In the genomic region with DNA sequence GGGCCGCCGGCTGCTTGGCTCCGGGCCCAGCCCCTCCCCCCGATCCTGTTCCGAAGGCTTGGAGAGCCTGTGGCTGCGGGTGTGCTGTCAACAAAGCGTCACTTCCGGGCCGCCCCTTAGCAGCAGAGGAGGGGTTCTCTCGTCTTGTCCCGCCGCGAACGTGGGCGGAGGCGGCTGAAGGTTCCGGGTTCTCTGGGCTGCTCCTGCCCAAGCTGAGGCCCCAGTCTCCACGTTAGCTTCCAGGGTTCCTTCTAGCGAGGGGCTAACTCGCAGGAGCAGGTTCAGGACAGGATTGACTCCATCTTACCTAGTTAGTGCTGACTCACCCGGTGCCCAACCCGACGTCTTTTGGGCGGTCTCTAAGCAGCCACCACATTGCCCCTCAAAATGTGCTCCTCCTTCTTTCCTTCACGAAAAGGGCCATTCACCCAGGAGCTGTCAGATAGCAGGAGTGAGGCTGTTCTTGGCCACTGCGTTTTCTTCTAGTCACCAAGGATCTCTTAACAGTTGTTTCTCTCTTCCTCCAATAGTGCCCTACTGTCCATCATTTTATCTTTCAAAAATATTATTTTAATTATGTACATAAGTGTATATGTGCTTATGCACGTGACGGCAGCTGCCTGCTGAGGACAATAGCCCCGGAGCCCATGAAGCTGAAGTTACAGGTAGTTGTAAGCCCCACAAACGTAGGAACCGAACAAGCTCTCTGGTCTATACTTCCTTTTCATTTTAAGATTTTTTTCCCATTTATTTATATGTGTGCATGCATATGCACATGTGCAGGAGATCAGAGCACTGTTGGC, we compare ENCODE assay signal across 8 mouse cellular contexts. TPM values are rescaled to one million over a fixed set of nuclear protein-coding genes. Genes with fewer than 3 reads are reported as not detected.
DNase-seq lines count a peak whose midpoint lies in the region; ATAC-seq and TF ChIP-seq lines count a peak whose summit lies in the region.

A gene (minus strand): TSS at position 114 of the 803 bp plus-strand sequence.

- peak within 1 kb of the TSS; percentile 92 for H3K9ac ChIP-seq in hindbrain, postnatal 0 days (replicated peaks; ENCODE audit: low read length)

- H3K27ac ChIP-seq in gastrocnemius, adult 2 months: peak within 1 kb of the TSS; percentile 98
- H3K27ac ChIP-seq in hindbrain, postnatal 0 days: peak within 1 kb of the TSS; percentile 92
- peak within 1 kb of the TSS; percentile 99 for H3K27ac ChIP-seq in left cerebral cortex, adult 2 months

- TF ChIP-seq CTCF in gastrocnemius, adult 2 months (IDR thresholded peaks at IDR 0.05): no peak
- no peak for TF ChIP-seq CTCF in hindbrain, postnatal 0 days (IDR thresholded peaks at IDR 0.05; ENCODE audit: low read depth)
- TF ChIP-seq CTCF in left cerebral cortex, adult 2 months (IDR thresholded peaks at IDR 0.05): no peak

- no peaks in the 10 kb centered on the region for H3K9me3 ChIP-seq in hindbrain, postnatal 0 days (ENCODE audit: low read length)

- H3K4me2 ChIP-seq in hindbrain, postnatal 0 days (ENCODE audit: low read depth, low read length): peak within 1 kb of the TSS; percentile 87

- H3K4me3 ChIP-seq in gastrocnemius, adult 2 months: peak within 1 kb of the TSS; percentile 80
- H3K4me3 ChIP-seq in hindbrain, postnatal 0 days (ENCODE audit: low read length): peak within 1 kb of the TSS; percentile 86
- H3K4me3 ChIP-seq in left cerebral cortex, adult 2 months: peak within 1 kb of the TSS; percentile 79

- intact Hi-C loops in gastrocnemius, adult 2 months (cut with DNase I): loop anchor here (1.0 kb wide), 1 partner anchor 146 kb away; no protein-coding TSS in a partner anchor
- intact Hi-C loops in left cerebral cortex, adult 2 months (cut with DNase I): loop anchor here (2.0 to 5.0 kb wide), 2 partner anchors 58 to 157 kb away; a partner anchor contains a TSS

- peak; percentile 81 for DNase-seq in WW6 (ENCODE audit: low read depth, low spot score)
- peak; percentile 82 to 93 for DNase-seq in cerebellum, postnatal 4 days (ENCODE audit: low spot score in 2 of 2)
- DNase-seq in gastrocnemius, adult 2 months: peak; percentile 99
- DNase-seq in hindbrain, postnatal 0 days (ENCODE audit: low spot score): peak; percentile 97
- peak; percentile 93 to 94 for DNase-seq in left cerebral cortex, adult 2 months (ENCODE audit: extremely low spot score in 1 of 2, low spot score in 2 of 2)
- DNase-seq in right cerebral cortex, adult 2 months (ENCODE audit: low spot score in 2 of 2): peak; percentile 93 to 97
- DNase-seq in urinary bladder, postnatal 14 days (ENCODE audit: low spot score): peak; percentile 97

- H3K36me3 ChIP-seq in hindbrain, postnatal 0 days (ENCODE audit: insufficient read depth, low read length): no peaks in the 10 kb centered on the region

- H3K27me3 ChIP-seq in hindbrain, postnatal 0 days (ENCODE audit: insufficient read depth, low read length): no peaks in the 10 kb centered on the region

- ATAC-seq in hindbrain, postnatal 0 days: peak; percentile 98
- peak; percentile 97 for ATAC-seq in megakaryocyte, adult 5-6 weeks (ENCODE audit: poor library complexity, severe bottlenecking)

- 7% methylated on average over 31 of the region's 31 CpGs for WGBS in hindbrain, postnatal 0 days

- peaks cover 11% of the 10 kb centered on the region; the same call in 1 of the 2 replicates for H3K4me1 ChIP-seq in hindbrain, postnatal 0 days (ENCODE audit: insufficient read depth, low read length)

RNA-seq across cellular contexts. Expression of the gene that starts here (rescaled TPM):
- 10 to 100 TPM; 23.1 to 25.2 TPM for total RNA-seq in gastrocnemius, adult 2 months (2021)
- total RNA-seq in hindbrain, postnatal 0 days (2014; rRNA removed): 77.6 and 99.2 TPM in 2 replicates
- 14.0 and 14.6 TPM in 2 replicates for polyA plus RNA-seq in hindbrain, postnatal 0 days (2015; fragmentation: Nextera tagmentation; extraction: Ambion mirVana)
- total RNA-seq in left cerebral cortex, adult 2 months (2021): 100 to 1,000 TPM; 163 to 171 TPM
- 10.1 and 11.7 TPM in 2 replicates for total RNA-seq in megakaryocyte, adult 5-6 weeks (2015)
- total RNA-seq in megakaryocyte, adult 5-6 weeks (2017): 8.7 and 10.7 TPM in 2 replicates

Comparison
In these comparisons a context has a peak if more than half of its experiments do, and no peak if none do; other contexts are left out.
1. Peak in every context shown above with its lines: DNase-seq, ATAC-seq, H3K4me3 ChIP-seq and H3K27ac ChIP-seq.